Mouse (Mus musculus) gastrocnemius, adult 2 months (tissue): ENCODE measurements around the gene Gpbp1l1. TPM values are rescaled to one million over a fixed set of nuclear protein-coding genes. Genes with fewer than 3 reads are reported as not detected.

Experiments used
- DNase-seq: peaks from one replicate; pipeline ENCODE4 v3.0.0; 2022
- H3K27ac ChIP-seq: fragments of 200-600 bp; 2 replicates; pipeline ENCODE4 v1.8.1; 2022; ENCODE audit warnings: mild to moderate bottlenecking
- H3K4me3 ChIP-seq: fragments of 200-600 bp; 2 replicates; pipeline ENCODE4 v1.8.1; 2022; ENCODE audit warnings: mild to moderate bottlenecking, moderate library complexity
- CTCF ChIP-seq: fragments of 200-600 bp; IDR thresholded peaks from 2 replicates; pipeline ENCODE4 v1.8.1; 2022; ENCODE audit warnings: antibody characterized with exemption, mild to moderate bottlenecking, moderate library complexity
- intact Hi-C: fragments of 180-260 bp; cut with DNase I; formaldehyde crosslinking; loops from one replicate; pipeline ENCODE4 v1.15.1; 2025
- total RNA-seq, 2 experiments: library from RNA; stranded (reverse); gene quantifications; 2 replicates each; pipeline ENCODE4 v1.2.3; 2021

The Gpbp1l1 gene
- total RNA-seq, 2 experiments from 2014 or later, result 38.1 to 38.7 TPM

- intact Hi-C loops, result loop anchor here (1.0 to 2.0 kb wide), 2 partner anchors 26 to 38 kb away; no protein-coding TSS in a partner anchor
- H3K27ac ChIP-seq, result peak overlapping the region; percentile 90
- no peak; the same call in 1 of the 2 replicates for TF ChIP-seq CTCF
- DNase-seq, result peak; percentile 93
- H3K4me3 ChIP-seq, result peak overlapping the region; percentile 95
Observed at GRCm38 (mm10) chr4:116596978-116597881, 39.8 kb downstream of the Gpbp1l1 start.

- DNase-seq, result no peak
- no peak for TF ChIP-seq CTCF
- intact Hi-C loops, result loop anchor here (5.0 kb wide), 1 partner anchor 35 kb away; no protein-coding TSS in a partner anchor
Observed at GRCm38 (mm10) chr4:116612621-116613020, 55.2 kb downstream of the Gpbp1l1 start.

GRCm38 (mm10) chr4:116615237-116615636 lies 57.8 kb downstream of the Gpbp1l1 start:
- DNase-seq, result no peak
- no peak overlapping the region for H3K27ac ChIP-seq
- intact Hi-C loops, result no loop called here
- no peak overlapping the region for H3K4me3 ChIP-seq
- no peak for TF ChIP-seq CTCF

More at GRCm38 (mm10) chr4:116612621-116613020, 55.2 kb downstream of the Gpbp1l1 start:
- H3K4me3 ChIP-seq, result no peak overlapping the region
- H3K27ac ChIP-seq, result no peak overlapping the region

- TF ChIP-seq CTCF, result no peak
- no peak for DNase-seq
- intact Hi-C loops, result no loop called here
- H3K27ac ChIP-seq, result no peak overlapping the region
- no peak overlapping the region for H3K4me3 ChIP-seq
Observed at GRCm38 (mm10) chr4:116624831-116625230, 67.4 kb downstream of the Gpbp1l1 start.

GRCm38 (mm10) chr4:116626658-116627358 lies 69.3 kb downstream of the Gpbp1l1 start:
- peak; percentile 84 for DNase-seq
- peak overlapping the region; percentile 87 for H3K27ac ChIP-seq
- intact Hi-C loops, result no loop called here
- TF ChIP-seq CTCF, result no peak
- H3K4me3 ChIP-seq, result peak overlapping the region; percentile 93

GRCm38 (mm10) chr4:116627359-116627716 lies 69.9 kb downstream of the Gpbp1l1 start:
- no peak for TF ChIP-seq CTCF
- peak; percentile 92 for DNase-seq
- H3K4me3 ChIP-seq, result peak overlapping the region; percentile 93
- intact Hi-C loops, result no loop called here
- H3K27ac ChIP-seq, result peak overlapping the region; percentile 87

GRCm38 (mm10) chr4:116627722-116628662 lies 70.5 kb downstream of the Gpbp1l1 start, which contains the start of gene Nasp:
Gene Nasp (minus strand): TSS chr4:116627941.
- peak; percentile 83 for DNase-seq
- intact Hi-C loops, result no loop called here
- peak within 1 kb of the TSS; percentile 93 for H3K4me3 ChIP-seq
- no peak for TF ChIP-seq CTCF
- peak within 1 kb of the TSS; percentile 87 for H3K27ac ChIP-seq

GRCm38 (mm10) chr4:116635197-116635596 lies 77.7 kb downstream of the Gpbp1l1 start:
- intact Hi-C loops, result no loop called here
- no peak for TF ChIP-seq CTCF
- no peak for DNase-seq
- H3K4me3 ChIP-seq, result no peak overlapping the region
- no peak overlapping the region for H3K27ac ChIP-seq

- intact Hi-C loops, result no loop called here
- DNase-seq, result no peak
- H3K4me3 ChIP-seq, result no peak overlapping the region
- no peak for TF ChIP-seq CTCF
- no peak overlapping the region for H3K27ac ChIP-seq
Observed at GRCm38 (mm10) chr4:116638821-116639220, 81.4 kb downstream of the Gpbp1l1 start.

- no peak overlapping the region for H3K4me3 ChIP-seq
- intact Hi-C loops, result loop anchor here (5.0 kb wide), 1 partner anchor 145 kb away; no protein-coding TSS in a partner anchor
- DNase-seq, result no peak
- H3K27ac ChIP-seq, result no peak overlapping the region
- TF ChIP-seq CTCF, result peak; percentile 30; the same call in 1 of the 2 replicates
Observed at GRCm38 (mm10) chr4:116642071-116642470, 84.6 kb downstream of the Gpbp1l1 start.

Other genes with a start within 250 kb of the Gpbp1l1 start
- 10 to 100 TPM; 94.1 to 96.3 TPM for gene Mast2, start 93.5 kb upstream of the Gpbp1l1 start, total RNA-seq
- 10 to 100 TPM; 17.7 to 17.8 TPM for gene Ipp, start 50.1 kb upstream of the Gpbp1l1 start, total RNA-seq
- 10 to 100 TPM; 14.7 to 20.8 TPM for gene Tmem69, start 1.7 kb upstream of the Gpbp1l1 start, total RNA-seq
- 1 to 10 TPM; 1.4 to 2.0 TPM for gene Ccdc17, start 39.0 kb downstream of the Gpbp1l1 start, total RNA-seq
- 10 to 100 TPM; 11.5 to 11.8 TPM for gene Nasp, start 70.3 kb downstream of the Gpbp1l1 start, total RNA-seq
- 100 to 1,000 TPM; 178 to 196 TPM for gene Akr1a1, start 94.0 kb downstream of the Gpbp1l1 start, total RNA-seq
- gene Prdx1, start 127.9 kb downstream of the Gpbp1l1 start, total RNA-seq, result 100 to 1,000 TPM; 260 to 273 TPM
- 10 to 100 TPM; 25.5 to 46.4 TPM for gene Mmachc, start 150.7 kb downstream of the Gpbp1l1 start, total RNA-seq
- gene Ccdc163, start 150.9 kb downstream of the Gpbp1l1 start, total RNA-seq, result 1 to 10 TPM; 1.9 to 3.8 TPM
- 1 to 10 TPM; 1.5 TPM for gene Tesk2, start 163.3 kb downstream of the Gpbp1l1 start, total RNA-seq
- 1 to 10 TPM; 4.1 to 5.4 TPM for gene Toe1, start 250.0 kb downstream of the Gpbp1l1 start, total RNA-seq